Mouse (Mus musculus): ENCODE results near the gene Gpr45. TPM values are rescaled to one million over a fixed set of nuclear protein-coding genes. Genes with fewer than 3 reads are reported as not detected.

Gene Gpr45
- 1.3 TPM for polyA plus RNA-seq (2015; fragmentation: Illumina TruSeq; extraction: RNeasy Lipid Tissue Mini Kit (QIAGEN cat#74804); ENCODE audit: insufficient read depth, low read depth, low replicate concordance)

GRCm38 (mm10) chr1:42952734-42953481 is at the start of gene Gpr45:
Gene Gpr45 (plus strand): TSS chr1:42952872.

Other genes with a start within 250 kb of the Gpr45 start
- 10.6 TPM for gene Mrps9, start 101.6 kb upstream of the Gpr45 start, polyA plus RNA-seq (2015; fragmentation: Illumina TruSeq; extraction: RNeasy Lipid Tissue Mini Kit (QIAGEN cat#74804); ENCODE audit: insufficient read depth, low read depth, low replicate concordance)
- 6.7 TPM for gene Tgfbrap1, start 145.8 kb downstream of the Gpr45 start, polyA plus RNA-seq (2015; fragmentation: Illumina TruSeq; extraction: RNeasy Lipid Tissue Mini Kit (QIAGEN cat#74804); ENCODE audit: insufficient read depth, low read depth, low replicate concordance)
- gene AI597479, start 145.8 kb downstream of the Gpr45 start, polyA plus RNA-seq (2015; fragmentation: Illumina TruSeq; extraction: RNeasy Lipid Tissue Mini Kit (QIAGEN cat#74804); ENCODE audit: insufficient read depth, low read depth, low replicate concordance): 2.4 TPM
- gene Fhl2, start 244.1 kb downstream of the Gpr45 start, polyA plus RNA-seq (2015; fragmentation: Illumina TruSeq; extraction: RNeasy Lipid Tissue Mini Kit (QIAGEN cat#74804); ENCODE audit: insufficient read depth, low read depth, low replicate concordance): 1.7 TPM

All from pancreas, adult 10 weeks (tissue).